Mouse (Mus musculus): ENCODE results near the gene Adamts7.

Adamts7 gene

GRCm38 (mm10) chr9:90162926-90163748 is at the start of gene Adamts7:
Gene Adamts7 (plus strand): TSS chr9:90163069.
- peak in 1 of 2 experiments; percentile 46 for DNase-seq (ENCODE audit: low spot score in 2 of 2)

- no peak for DNase-seq (ENCODE audit: low spot score in 2 of 2)
Measured at GRCm38 (mm10) chr9:90113151-90113550, 49.7 kb upstream of the Adamts7 start.

- peak; percentile 87 to 90 for DNase-seq (ENCODE audit: low spot score in 2 of 2)
Measured at GRCm38 (mm10) chr9:90113651-90114566, 49.0 kb upstream of the Adamts7 start.

GRCm38 (mm10) chr9:90114567-90115307 is 48.1 kb upstream of the Adamts7 start, which contains the start of gene Morf4l1:
Gene Morf4l1 (minus strand): TSS chr9:90114774.
- DNase-seq (ENCODE audit: low spot score in 2 of 2) = peak; percentile 98 to 99

GRCm38 (mm10) chr9:90115308-90115700 is 47.6 kb upstream of the Adamts7 start:
- no peak for DNase-seq (ENCODE audit: low spot score in 2 of 2)

- DNase-seq (ENCODE audit: low spot score in 2 of 2) = no peak
Measured at GRCm38 (mm10) chr9:90117234-90117633, 45.6 kb upstream of the Adamts7 start.

- no peak for DNase-seq (ENCODE audit: low spot score in 2 of 2)
Measured at GRCm38 (mm10) chr9:90122246-90122740, 40.6 kb upstream of the Adamts7 start.

GRCm38 (mm10) chr9:90124156-90124872 is 38.6 kb upstream of the Adamts7 start:
- no peak for DNase-seq (ENCODE audit: low spot score in 2 of 2)

GRCm38 (mm10) chr9:90124873-90125245 is 38.0 kb upstream of the Adamts7 start:
- DNase-seq (ENCODE audit: low spot score in 2 of 2) = no peak

- DNase-seq (ENCODE audit: low spot score in 2 of 2) = no peak
Measured at GRCm38 (mm10) chr9:90125416-90126099, 37.3 kb upstream of the Adamts7 start.

GRCm38 (mm10) chr9:90126260-90127010 is 36.4 kb upstream of the Adamts7 start:
- DNase-seq (ENCODE audit: low spot score in 2 of 2) = peak; percentile 32 to 67

GRCm38 (mm10) chr9:90127146-90127545 is 35.7 kb upstream of the Adamts7 start:
- DNase-seq (ENCODE audit: low spot score in 2 of 2) = no peak

GRCm38 (mm10) chr9:90128636-90129201 is 34.1 kb upstream of the Adamts7 start:
- DNase-seq (ENCODE audit: low spot score in 2 of 2) = no peak

GRCm38 (mm10) chr9:90133562-90134355 is 29.1 kb upstream of the Adamts7 start:
- DNase-seq (ENCODE audit: low spot score in 2 of 2) = no peak

- DNase-seq (ENCODE audit: low spot score in 2 of 2) = no peak
Measured at GRCm38 (mm10) chr9:90135466-90135865, 27.4 kb upstream of the Adamts7 start.

GRCm38 (mm10) chr9:90135963-90136677 is 26.7 kb upstream of the Adamts7 start:
- DNase-seq (ENCODE audit: low spot score in 2 of 2) = no peak

GRCm38 (mm10) chr9:90136678-90136965 is 26.2 kb upstream of the Adamts7 start:
- DNase-seq (ENCODE audit: low spot score in 2 of 2) = no peak

- DNase-seq (ENCODE audit: low spot score in 2 of 2) = no peak
Measured at GRCm38 (mm10) chr9:90145788-90146187, 17.1 kb upstream of the Adamts7 start.
